Mouse (Mus musculus) c-Kit-positive CD71-positive TER-119-negative erythroid progenitor cells, embryonic 14.5 days (primary cell): ENCODE measurements around the gene Pdcd2l.

Experiments used
- DNase-seq: peaks from one replicate; pipeline ENCODE4 v3.0.0-alpha.2; 2013; ENCODE audit warnings: low read depth

The Pdcd2l gene

DNA sequence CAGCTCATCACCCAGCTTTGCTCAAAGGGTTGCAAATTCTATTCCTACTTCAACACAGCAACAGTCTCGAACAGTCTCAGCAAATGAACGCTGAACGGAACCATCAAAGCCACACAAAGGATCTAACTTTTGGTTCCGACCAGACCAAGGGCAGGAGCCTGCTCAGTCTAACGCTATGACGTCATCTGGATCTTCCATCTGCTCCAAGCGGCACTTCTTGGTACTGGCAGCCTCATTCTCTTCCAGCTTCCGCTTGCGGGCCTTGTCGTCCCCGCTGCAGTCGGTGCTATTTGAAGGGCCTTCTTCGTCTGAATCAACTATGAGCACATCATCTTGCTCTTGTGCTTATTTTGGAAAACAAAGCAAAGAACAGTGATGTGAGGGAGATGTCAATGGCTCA lies 55.3 kb downstream of the Pdcd2l start:
- DNase-seq: no peak

DNA sequence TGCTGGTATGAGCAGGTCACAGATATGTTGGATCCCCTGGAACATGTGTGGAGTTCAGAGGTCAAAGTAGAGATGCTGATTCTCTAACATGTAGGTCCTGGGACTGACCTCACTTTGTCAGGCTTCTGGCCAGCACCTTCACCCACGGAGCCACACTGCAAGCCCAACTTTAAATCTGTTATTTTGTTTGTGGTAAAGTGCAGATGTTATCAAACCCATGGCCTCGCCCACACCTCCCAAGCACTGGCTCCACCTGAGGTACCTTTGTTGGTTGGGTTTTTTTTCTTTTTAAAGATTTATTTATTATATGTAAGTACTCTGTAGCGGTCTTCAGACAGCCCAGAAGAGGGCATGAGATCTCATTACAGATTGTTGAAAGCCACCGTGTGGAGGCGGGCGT lies 57.0 kb downstream of the Pdcd2l start:
- no peak for DNase-seq
